Mouse (Mus musculus) liver, embryonic 14.5 days (tissue): ENCODE measurements around the gene Dse. TPM values are rescaled to one million over a fixed set of nuclear protein-coding genes. Genes with fewer than 3 reads are reported as not detected.

Experiments
- ATAC-seq: fragments of 200-750 bp; cut with Nextera tagmentation; 2 replicates; pipeline ENCODE4 v1.8.0; 2017; ENCODE audit warnings: moderate number of reproducible peaks, mild to moderate bottlenecking, moderate library complexity; ENCODE audit not compliant: insufficient read depth
- DNase-seq, 3 experiments: peaks; one replicate each; pipeline ENCODE4 v3.0.0-alpha.2; 2012 to 2013; ENCODE audit warnings: low read depth in 3 of 3, low spot score in 3 of 3
- H3K27ac ChIP-seq: fragments of 300-500 bp; sonication (generic); 2 replicates; pipeline ENCODE4 v1.5.1; 2014; ENCODE audit warnings: moderate library complexity, mild to moderate bottlenecking, control low read depth, inconsistent platforms
- H3K27me3 ChIP-seq: fragments of 300-500 bp; sonication (generic); 2 replicates; pipeline ENCODE4 v1.6.1; 2014; ENCODE audit warnings: mild to moderate bottlenecking, low read length, moderate library complexity; ENCODE audit not compliant: control insufficient read depth, insufficient read depth
- H3K36me3 ChIP-seq: fragments of 300-500 bp; sonication (generic); replicated peaks from 2 replicates; pipeline ENCODE4 v1.6.1; 2014; ENCODE audit warnings: low read depth; ENCODE audit not compliant: control insufficient read depth, insufficient read depth
- H3K4me1 ChIP-seq, 2 experiments: fragments of 200-500 bp in 1 of 2; fragments of 300-500 bp in 1 of 2; sonication (generic) in 1 of 2; replicated peaks; 2 replicates each; pipeline ENCODE4 v1.6.1; 2012 to 2014; ENCODE audit warnings: antibody characterized with exemption in 1 of 2, inconsistent platforms in 1 of 2, low read length in 1 of 2; ENCODE audit not compliant: control insufficient read depth in 2 of 2, insufficient read depth in 2 of 2
- H3K4me2 ChIP-seq: fragments of 300-500 bp; sonication (generic); 2 replicates; pipeline ENCODE4 v1.6.1; 2014; ENCODE audit warnings: low read depth, mild to moderate bottlenecking, control low read depth, moderate library complexity
- H3K4me3 ChIP-seq, 2 experiments: fragments of 200-500 bp in 1 of 2; fragments of 300-500 bp in 1 of 2; sonication (generic) in 1 of 2; 2 replicates each; pipeline ENCODE4 v1.5.1; 2012 to 2014; ENCODE audit warnings: low read depth in 2 of 2, low read length in 2 of 2, mild to moderate bottlenecking in 2 of 2, control low read depth in 1 of 2, inconsistent platforms in 1 of 2, moderate library complexity in 1 of 2; ENCODE audit not compliant: insufficient read depth in 1 of 2
- H3K9ac ChIP-seq: fragments of 300-500 bp; sonication (generic); replicated peaks from 2 replicates; pipeline ENCODE4 v1.6.1; 2014; ENCODE audit warnings: mild to moderate bottlenecking, control low read depth, moderate library complexity
- H3K9me3 ChIP-seq: fragments of 300-500 bp; sonication (generic); 2 replicates; pipeline ENCODE4 v1.6.1; 2016; ENCODE audit warnings: low read length, mixed read lengths; ENCODE audit not compliant: control insufficient read depth
- CTCF ChIP-seq: IDR thresholded peaks from 2 replicates; pipeline ENCODE4 v1.5.1; 2016; ENCODE audit warnings: antibody characterized with exemption, low read depth, control low read depth
- EP300 ChIP-seq: IDR thresholded peaks from 2 replicates; pipeline ENCODE4 v1.6.1; 2016; ENCODE audit warnings: antibody characterized with exemption, low read depth
- WGBS: fragments of 180-500 bp; shearing (Covaris S2); extraction: QIAGEN DNeasy Blood & Tissue Kit; methylation state at CpG from one replicate; pipeline ENCODE4 v1.1.7; 2014; ENCODE audit not compliant: insufficient replicate concordance; 5-methylcytosine and 5-hydroxymethylcytosine counted together
- polyA plus RNA-seq, 2 experiments: library from polyadenylated mRNA; depleted of rRNA in 1 of 2; stranded (reverse) in 1 of 2; unstranded in 1 of 2; fragments of >200 nt; fragmentation: Nextera tagmentation in 1 of 2; extraction: Ambion mirVana in 1 of 2; gene quantifications; 2 replicates each; pipeline versions ENCODE4 v1.2.1 to v1.2.3; 2012 to 2014

Gene Dse
- polyA plus RNA-seq, 2 experiments = 2.8 to 6.1 TPM

DNA sequence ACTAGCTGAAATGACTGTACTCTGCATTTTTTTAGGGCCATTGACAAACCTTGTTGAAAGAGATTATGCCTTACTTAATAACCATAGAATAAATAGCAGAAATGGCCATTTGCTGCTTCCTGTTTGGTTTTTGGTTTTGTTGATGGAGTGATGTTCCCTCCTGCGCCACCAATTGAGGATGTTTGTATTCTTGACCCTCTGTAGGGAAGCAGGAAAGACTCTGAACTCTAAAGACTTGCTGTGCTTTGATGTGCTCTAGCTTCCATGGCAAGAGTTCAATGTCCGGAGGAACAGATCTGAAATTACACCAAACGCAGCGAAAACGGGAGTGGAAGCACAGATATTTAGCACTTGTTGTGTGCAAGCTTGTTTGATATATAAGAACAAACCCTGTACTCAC lies 37.2 kb upstream of the Dse start:
- no peak for TF ChIP-seq EP300
- no peak for TF ChIP-seq CTCF
- WGBS = 61% methylated on average over 5 of the region's 5 CpGs
- peaks cover 0 to 13% of the 10 kb centered on the region in 2 experiments; a peak in 3 of 4 replicates for H3K4me1 ChIP-seq
- H3K4me3 ChIP-seq = no peak overlapping the region
- no peak for ATAC-seq
- no peak for DNase-seq
- no peak overlapping the region for H3K4me2 ChIP-seq
- H3K36me3 ChIP-seq = no peaks in the 10 kb centered on the region
- H3K9me3 ChIP-seq = no peaks in the 10 kb centered on the region
- no peak overlapping the region for H3K27ac ChIP-seq
- H3K9ac ChIP-seq = no peak overlapping the region
- no peaks in the 10 kb centered on the region for H3K27me3 ChIP-seq

- Histone ChIP-seq H3K4me1 (peaks cover 8 to 18% of the 10 kb centered on the region in 2 experiments), H3K4me3 (no peak overlapping the region), H3K4me2 (peak overlapping the region; percentile 38), H3K27me3 (no peaks in the 10 kb centered on the region), H3K9ac (no peak overlapping the region), H3K27ac (no peak overlapping the region; the same call in 1 of the 2 replicates), H3K36me3 (no peaks in the 10 kb centered on the region), H3K9me3 (no peaks in the 10 kb centered on the region)
- TF ChIP-seq CTCF = no peak
- TF ChIP-seq EP300 = peak; percentile 72
- 32% methylated on average over 4 of the region's 4 CpGs for WGBS
- ATAC-seq (peak; percentile 94), DNase-seq (peak; percentile 36 to 49 (median 47))
These were observed 31.0 kb upstream of the Dse start for GRCm38 (mm10) chr10:34238536-34238935.

- WGBS = 81% methylated on average over 5 of the region's 5 CpGs
- H3K4me3 ChIP-seq = no peak overlapping the region
These were observed 29.1 kb upstream of the Dse start for GRCm38 (mm10) chr10:34236569-34236968.

GRCm38 (mm10) chr10:34235384-34235783 lies 27.9 kb upstream of the Dse start:
- TF ChIP-seq CTCF = no peak
- TF ChIP-seq EP300 = no peak
- H3K4me1 ChIP-seq = peaks cover 8 to 16% of the 10 kb centered on the region in 2 experiments
- 4% methylated on average over 3 of the region's 3 CpGs for WGBS
- H3K9ac ChIP-seq = no peak overlapping the region
- no peak overlapping the region for H3K4me3 ChIP-seq
- no peaks in the 10 kb centered on the region for H3K9me3 ChIP-seq
- H3K36me3 ChIP-seq = no peaks in the 10 kb centered on the region
- no peaks in the 10 kb centered on the region for H3K27me3 ChIP-seq
- H3K27ac ChIP-seq = no peak overlapping the region
- H3K4me2 ChIP-seq = no peak overlapping the region
- DNase-seq (no peak), ATAC-seq (no peak)

More at GRCm38 (mm10) chr10:34236569-34236968, 29.1 kb upstream of the Dse start:
- H3K27ac ChIP-seq = no peak overlapping the region
- H3K36me3 ChIP-seq = no peaks in the 10 kb centered on the region
- TF ChIP-seq CTCF = no peak
- TF ChIP-seq EP300 = no peak
- H3K4me1 ChIP-seq = peaks cover 8 to 18% of the 10 kb centered on the region in 2 experiments
- no peak for ATAC-seq
- no peak overlapping the region for H3K4me2 ChIP-seq
- H3K27me3 ChIP-seq = no peaks in the 10 kb centered on the region
- no peaks in the 10 kb centered on the region for H3K9me3 ChIP-seq
- DNase-seq = no peak
- H3K9ac ChIP-seq = no peak overlapping the region

DNA sequence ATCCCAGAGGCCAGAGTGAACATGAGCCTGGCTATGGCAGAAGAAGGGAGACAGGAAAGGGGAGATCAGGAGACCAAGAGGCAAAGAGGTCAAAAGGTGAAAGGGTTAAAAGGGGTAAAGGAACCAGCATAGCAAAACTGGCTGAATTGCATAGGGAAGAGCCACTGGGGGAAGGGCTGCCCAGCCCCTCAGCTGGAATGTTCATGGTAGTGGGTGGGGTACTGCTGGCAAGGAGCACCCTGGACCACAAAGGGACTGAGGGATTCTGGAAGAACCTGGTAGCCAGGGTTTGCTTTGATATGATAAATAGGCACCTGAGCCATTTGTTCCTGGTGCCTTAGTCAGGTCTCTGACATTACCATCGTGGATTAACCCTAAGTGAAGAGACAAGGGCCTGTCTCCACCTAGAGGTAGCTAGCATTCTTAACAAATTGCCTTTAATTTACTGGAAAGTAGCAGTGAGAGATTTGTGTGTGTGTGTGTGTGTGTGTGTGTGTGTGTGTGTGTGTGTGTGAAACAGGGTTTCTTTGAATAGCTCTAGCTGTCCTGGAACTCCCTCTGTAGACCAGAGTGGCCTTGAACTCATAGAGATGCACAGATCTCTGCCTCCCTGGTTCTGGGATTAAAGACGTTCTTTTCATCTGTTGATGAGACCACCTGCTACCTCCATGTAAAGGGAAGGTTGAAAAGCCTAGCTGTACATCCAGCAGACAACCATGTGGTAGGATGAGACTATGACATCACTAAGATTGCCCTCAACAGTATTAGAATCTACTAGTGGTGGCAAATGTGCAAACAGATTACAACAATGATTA lies 26.6 kb upstream of the Dse start:
- Histone ChIP-seq H3K27me3 (no peaks in the 10 kb centered on the region), H3K27ac (no peak overlapping the region), H3K4me3 (no peak overlapping the region), H3K4me1 (peaks cover 6 to 14% of the 10 kb centered on the region in 2 experiments), H3K4me2 (no peak overlapping the region), H3K9ac (no peak overlapping the region), H3K9me3 (no peaks in the 10 kb centered on the region), H3K36me3 (no peaks in the 10 kb centered on the region)
- 29% methylated on average over 2 of the region's 2 CpGs for WGBS
- no peak for TF ChIP-seq EP300
- TF ChIP-seq CTCF = peak; percentile 38; the same call in 1 of the 2 replicates
- ATAC-seq (no peak), DNase-seq (no peak)
